8 mouse cellular contexts compared by ENCODE assay signal in the genomic region with DNA sequence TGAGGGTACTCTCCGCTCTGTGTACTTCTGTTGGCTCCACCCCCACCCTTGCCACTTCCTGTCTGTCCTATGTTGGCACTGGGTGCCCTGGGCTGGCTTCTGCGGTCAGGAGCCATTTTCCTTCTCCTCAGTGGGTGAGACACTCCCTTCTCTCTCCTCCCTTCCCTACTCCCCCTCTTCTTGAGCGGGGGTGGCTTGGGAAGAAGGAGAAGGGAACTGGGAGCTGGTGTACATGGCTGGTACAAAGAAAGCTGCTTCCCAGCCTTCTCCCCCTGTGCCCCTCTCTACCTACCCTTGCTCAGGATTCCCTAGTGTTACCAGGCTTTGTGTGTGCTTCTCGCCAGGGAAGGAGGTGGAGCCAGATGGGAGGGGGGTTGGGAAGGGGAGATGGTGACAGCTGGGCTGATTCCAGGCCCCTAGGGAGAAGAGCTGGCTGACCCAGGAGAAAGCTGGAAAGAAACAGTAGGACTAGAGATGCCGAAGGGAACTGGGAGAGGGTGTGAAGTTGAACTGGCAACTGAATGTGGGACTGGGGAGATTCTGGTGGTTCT. TPM values are rescaled to one million over a fixed set of nuclear protein-coding genes. Genes with fewer than 3 reads are reported as not detected.
DNase-seq lines count a peak whose midpoint lies in the region; ATAC-seq lines count a peak whose summit lies in the region.

No protein-coding gene starts in this region.

- peaks cover 36% of the 10 kb centered on the region for H3K4me1 ChIP-seq in kidney, embryonic 14.5 days (ENCODE audit: control insufficient read depth, insufficient read depth, low read length)
- peaks cover 35% of the 10 kb centered on the region for H3K4me1 ChIP-seq in forebrain, embryonic 16.5 days (replicated peaks; ENCODE audit: control insufficient read depth, insufficient read depth, low read length)

- no peak for ATAC-seq in kidney, embryonic 14.5 days (ENCODE audit: low FRiP score, low TSS enrichment)
- ATAC-seq in forebrain, embryonic 16.5 days, result peak; percentile 16; the same call in 1 of the 2 replicates
- ATAC-seq in inflammation-experienced regulatory T-cells, adult 6 months, result peak; percentile 49

- peak overlapping the region; percentile 84; the same call in 1 of the 2 replicates for H3K4me3 ChIP-seq in kidney, embryonic 14.5 days (ENCODE audit: low read length)
- peak overlapping the region; percentile 96 for H3K4me3 ChIP-seq in forebrain, embryonic 16.5 days (replicated peaks; ENCODE audit: low read length)

- 36% methylated on average over 5 of the region's 5 CpGs for WGBS in kidney, embryonic 14.5 days
- 36% methylated on average over 5 of the region's 5 CpGs for WGBS in forebrain, embryonic 16.5 days

- H3K27me3 ChIP-seq in kidney, embryonic 14.5 days (ENCODE audit: control insufficient read depth, insufficient read depth, low read length), result no peaks in the 10 kb centered on the region
- H3K27me3 ChIP-seq in forebrain, embryonic 16.5 days (replicated peaks; ENCODE audit: control insufficient read depth, insufficient read depth, low read length), result no peaks in the 10 kb centered on the region

- H3K4me2 ChIP-seq in kidney, embryonic 14.5 days (replicated peaks; ENCODE audit: low read depth, low read length), result peak overlapping the region; percentile 90
- H3K4me2 ChIP-seq in forebrain, embryonic 16.5 days (ENCODE audit: low read length), result peak overlapping the region; percentile 79

- H3K9me3 ChIP-seq in kidney, embryonic 14.5 days (ENCODE audit: control insufficient read depth, low read length), result no peaks in the 10 kb centered on the region
- H3K9me3 ChIP-seq in forebrain, embryonic 16.5 days (ENCODE audit: control insufficient read depth, low read length), result no peaks in the 10 kb centered on the region

- peaks cover 62% of the 10 kb centered on the region for H3K36me3 ChIP-seq in kidney, embryonic 14.5 days (ENCODE audit: control insufficient read depth, insufficient read depth, low read length)
- H3K36me3 ChIP-seq in forebrain, embryonic 16.5 days (ENCODE audit: control insufficient read depth, insufficient read depth), result peaks cover 38% of the 10 kb centered on the region

- no peak overlapping the region for H3K27ac ChIP-seq in kidney, embryonic 14.5 days (ENCODE audit: low read depth, low read length)
- peak overlapping the region; percentile 86 for H3K27ac ChIP-seq in forebrain, embryonic 16.5 days (ENCODE audit: low read length)

- 0 out of 2 replicates have a peak overlapping the region, but pooled peaks have one; percentile 83 for H3K9ac ChIP-seq in kidney, embryonic 14.5 days (ENCODE audit: low read depth, low read length)
- H3K9ac ChIP-seq in forebrain, embryonic 16.5 days (replicated peaks; ENCODE audit: low read depth, low read length), result peak overlapping the region; percentile 50

- DNase-seq in kidney, adult 8-10 months, result no peak
- peak; percentile 41 for DNase-seq in adrenal gland, postnatal 25 days
- peak; percentile 69 for DNase-seq in lung, postnatal 10 days
- DNase-seq in retina, postnatal 1 day, result peak; percentile 83
- DNase-seq in right cerebral cortex, postnatal 25 days, result no peak

RNA-seq across cellular contexts. Expression of gene Chd4, which starts 3.7 kb away (rescaled TPM):
- 72.1 and 106 TPM in 2 replicates for polyA plus RNA-seq in kidney, embryonic 14.5 days (2014; fragmentation: Nextera tagmentation; extraction: Ambion mirVana)
- 175 and 203 TPM in 2 replicates for total RNA-seq in adrenal gland, postnatal 25 days (2021)
- 78.1 and 79.8 TPM in 2 replicates for polyA plus RNA-seq in forebrain, embryonic 16.5 days (2015; fragmentation: Nextera tagmentation; extraction: Ambion mirVana)
- 10 to 100 TPM; 47.0 to 76.3 (median 61.6) TPM for polyA plus RNA-seq in inflammation-experienced regulatory T-cells, adult 6 months (2017; shearing (Covaris generic))

RNA-seq across cellular contexts. Expression of gene Lpar5, which starts 31.8 kb away (rescaled TPM):
- 0.43 and 0.45 TPM in 2 replicates for polyA plus RNA-seq in kidney, embryonic 14.5 days (2014; fragmentation: Nextera tagmentation; extraction: Ambion mirVana)
- total RNA-seq in adrenal gland, postnatal 25 days (2021), result 0.36 TPM in 1 of 2 replicates, not detected in the other
- polyA plus RNA-seq in forebrain, embryonic 16.5 days (2015; fragmentation: Nextera tagmentation; extraction: Ambion mirVana), result 0.44 and 0.60 TPM in 2 replicates
- polyA plus RNA-seq in inflammation-experienced regulatory T-cells, adult 6 months (2017; shearing (Covaris generic)), result 10 to 100 TPM; 10.4 to 19.3 (median 12.1) TPM

RNA-seq across cellular contexts. Expression of gene Nop2, which starts 32.2 kb away (rescaled TPM):
- polyA plus RNA-seq in kidney, embryonic 14.5 days (2014; fragmentation: Nextera tagmentation; extraction: Ambion mirVana), result 58.2 and 67.2 TPM in 2 replicates
- 36.2 and 44.0 TPM in 2 replicates for total RNA-seq in adrenal gland, postnatal 25 days (2021)
- 54.4 and 55.3 TPM in 2 replicates for polyA plus RNA-seq in forebrain, embryonic 16.5 days (2015; fragmentation: Nextera tagmentation; extraction: Ambion mirVana)
- 10 to 100 TPM; 32.7 to 50.7 (median 48.1) TPM for polyA plus RNA-seq in inflammation-experienced regulatory T-cells, adult 6 months (2017; shearing (Covaris generic))

RNA-seq across cellular contexts. Expression of gene Iffo1, which starts 45.5 kb away (rescaled TPM):
- polyA plus RNA-seq in kidney, embryonic 14.5 days (2014; fragmentation: Nextera tagmentation; extraction: Ambion mirVana), result 7.0 and 7.4 TPM in 2 replicates
- 27.8 and 43.8 TPM in 2 replicates for total RNA-seq in adrenal gland, postnatal 25 days (2021)
- polyA plus RNA-seq in forebrain, embryonic 16.5 days (2015; fragmentation: Nextera tagmentation; extraction: Ambion mirVana), result 17.3 and 19.3 TPM in 2 replicates
- 10 to 100 TPM in 1 of 3 experiments, 1 to 10 TPM in 2; 6.9 to 12.4 (median 9.8) TPM for polyA plus RNA-seq in inflammation-experienced regulatory T-cells, adult 6 months (2017; shearing (Covaris generic))

RNA-seq across cellular contexts. Expression of gene Acrbp, which starts 50.0 kb away (rescaled TPM):
- polyA plus RNA-seq in kidney, embryonic 14.5 days (2014; fragmentation: Nextera tagmentation; extraction: Ambion mirVana), result 14.0 and 14.7 TPM in 2 replicates
- total RNA-seq in adrenal gland, postnatal 25 days (2021), result 10.4 and 11.7 TPM in 2 replicates
- polyA plus RNA-seq in forebrain, embryonic 16.5 days (2015; fragmentation: Nextera tagmentation; extraction: Ambion mirVana), result 21.4 and 31.6 TPM in 2 replicates
- polyA plus RNA-seq in inflammation-experienced regulatory T-cells, adult 6 months (2017; shearing (Covaris generic)), result 10 to 100 TPM in 2 of 3 experiments, 1 to 10 TPM in 1; 5.6 to 23.2 (median 17.7) TPM

Comparison
In these comparisons a context has a peak if more than half of its experiments do, and no peak if none do; other contexts are left out.
1. DNase-seq: peak in adrenal gland, postnatal 25 days (single experiment), lung, postnatal 10 days (single experiment) and retina, postnatal 1 day (single experiment); none in kidney, adult 8-10 months (0 of 2) and right cerebral cortex, postnatal 25 days (single experiment).